Mouse (Mus musculus): ENCODE results near the gene Rac2. TPM values are rescaled to one million over a fixed set of nuclear protein-coding genes. Genes with fewer than 3 reads are reported as not detected.

The Rac2 gene
- total and polyA plus RNA-seq, 3 experiments, result 160 to 942 (median 453) TPM

- in situ Hi-C loops (cut with MboI; ENCODE audit: low pct_ligation_motif_present, low pct_unique_long_range_greater_than_20kb, low sequenced_read_pairs), result loop anchor here (5.0 kb wide), 1 partner anchor 33 kb away; no protein-coding TSS in a partner anchor
- peak; percentile 90 for DNase-seq (ENCODE audit: extremely low read depth)
- H3K36me3 ChIP-seq (replicated peaks in 1 of 2; ENCODE audit: control insufficient read depth in 1 of 2, insufficient read depth in 1 of 2, low read length in 1 of 2), result no peaks in the 10 kb centered on the region
- H3K4me2 ChIP-seq (ENCODE audit: insufficient read depth, low read depth, poor library complexity, severe bottlenecking), result no peak overlapping the region
- peaks cover 12% of the 10 kb centered on the region for H3K9me3 ChIP-seq (replicated peaks; ENCODE audit: low read length)
- no peak overlapping the region for H3K4me3 ChIP-seq (replicated peaks in 1 of 3; ENCODE audit: low read depth in 2 of 3, low read length in 2 of 3, poor library complexity in 1 of 3)
- TF ChIP-seq ETS1 (conservative IDR thresholded peaks at IDR 0.05; ENCODE audit: low read depth, low read length) (peak; percentile 81), NRF1 (IDR thresholded peaks at IDR 0.05; ENCODE audit: low read depth, low read length) (0 out of 2 replicates have a peak, but pooled peaks have one; percentile 26), EP300 (IDR thresholded peaks at IDR 0.05; ENCODE audit: low read length) (peak; percentile 98), CHD2 (IDR thresholded peaks at IDR 0.05; ENCODE audit: low read length) (peak; percentile 61), ZKSCAN1 (IDR thresholded peaks at IDR 0.05; ENCODE audit: borderline replicate concordance, low read depth, low read length) (no peak), JUN (IDR thresholded peaks at IDR 0.05; ENCODE audit: insufficient read depth, low read depth, low read length) (peak; percentile 70), MAX (IDR thresholded peaks at IDR 0.05; ENCODE audit: low read length) (no peak), POLR2AphosphoS2 (IDR thresholded peaks at IDR 0.05; ENCODE audit: low read depth, low read length) (no peak), POLR2A (IDR thresholded peaks at IDR 0.05; ENCODE audit: low read depth, low read length) (peak; percentile 62), NELFE (IDR thresholded peaks at IDR 0.05; ENCODE audit: low read depth, low read length) (peak; percentile 41; the same call in 1 of the 2 replicates), MYC (IDR thresholded peaks at IDR 0.05; ENCODE audit: low read depth, low read length) (peak; percentile 82), TCF12 (IDR thresholded peaks at IDR 0.05; ENCODE audit: low read depth, low read length) (peak; percentile 73; the same call in 1 of the 2 replicates), RAD21 (IDR thresholded peaks at IDR 0.05; ENCODE audit: low read depth, low read length) (no peak; the same call in 1 of the 2 replicates), BHLHE40 (IDR thresholded peaks at IDR 0.05; ENCODE audit: low read depth, low read length) (peak; percentile 74), JUND (conservative IDR thresholded peaks at IDR 0.05; ENCODE audit: low read depth, low read length) (peak; percentile 74), ZC3H11A (IDR thresholded peaks at IDR 0.05; ENCODE audit: low read depth, low read length) (no peak), MAFK (IDR thresholded peaks at IDR 0.05; ENCODE audit: insufficient replicate concordance, low read length) (0 out of 2 replicates have a peak, but pooled peaks have one; percentile 58), SIN3A (IDR thresholded peaks at IDR 0.05; ENCODE audit: low read length) (0 out of 2 replicates have a peak, but pooled peaks have one; percentile 42), RCOR1 (conservative IDR thresholded peaks at IDR 0.05; ENCODE audit: low read depth, low read length) (no peak), ZNF384 (IDR thresholded peaks at IDR 0.05; ENCODE audit: low read depth, low read length) (no peak), TBP (conservative IDR thresholded peaks at IDR 0.05; ENCODE audit: low read depth, low read length) (peak; percentile 89), ZMIZ1 (IDR thresholded peaks at IDR 0.05; ENCODE audit: low read depth, low read length) (0 out of 2 replicates have a peak, but pooled peaks have one; percentile 39), UBTF (IDR thresholded peaks at IDR 0.05; ENCODE audit: low read depth, low read length) (no peak; the same call in 1 of the 2 replicates), ELF1 (IDR thresholded peaks at IDR 0.05; ENCODE audit: low read depth, low read length) (peak; percentile 67), MAZ (IDR thresholded peaks at IDR 0.05; ENCODE audit: low read depth, low read length) (0 out of 2 replicates have a peak, but pooled peaks have one; percentile 44), MXI1 (IDR thresholded peaks at IDR 0.05; ENCODE audit: low read depth, low read length) (peak; percentile 39; the same call in 1 of the 2 replicates), IRF4 (IDR thresholded peaks at IDR 0.05; ENCODE audit: low read depth, low read length) (peak; percentile 99), USF1 (IDR thresholded peaks at IDR 0.05; ENCODE audit: low read depth, low read length) (no peak), MEF2A (IDR thresholded peaks at IDR 0.05; ENCODE audit: borderline replicate concordance, low read depth, low read length) (peak; percentile 91), SMC3 (IDR thresholded peaks at IDR 0.05; ENCODE audit: low read depth, low read length) (peak; percentile 25; the same call in 1 of the 2 replicates), PAX5 (IDR thresholded peaks at IDR 0.05; ENCODE audit: low read length) (no peak)
- no peaks in the 10 kb centered on the region for H3K79me2 ChIP-seq (replicated peaks; ENCODE audit: control insufficient read depth, extremely low read depth, insufficient read depth, poor library complexity, severe bottlenecking)
- H3K4me1 ChIP-seq (ENCODE audit: control insufficient read depth in 1 of 2, insufficient read depth in 2 of 2), result peaks cover 55 to 93% of the 10 kb centered on the region in 2 experiments
- peak overlapping the region; percentile 96 for H3K27ac ChIP-seq (ENCODE audit: insufficient read depth, low read depth)
- dilution Hi-C loops (cut with MboI; ENCODE audit: extremely low pct_ligation_motif_present, extremely low pct_unique_long_range_greater_than_20kb, low sequenced_read_pairs), result no loop called here
- H3K27me3 ChIP-seq (replicated peaks), result no peaks in the 10 kb centered on the region
- no peak overlapping the region for H3K9ac ChIP-seq (ENCODE audit: insufficient read depth, low read depth)
These were observed 16.3 kb upstream of the Rac2 start for GRCm38 (mm10) chr15:78588900-78589299.

All from CH12.LX (cell line).